Mouse (Mus musculus): Measurements from ENCODE around the gene Vps25.

Gene Vps25

GRCm38 (mm10) chr11:101245855-101246701, 7.4 kb upstream of the Vps25 start, which contains the start of gene Ramp2:
TSS of gene Ramp2 (plus strand) at chr11:101246028.
- peak; percentile 90 for DNase-seq

GRCm38 (mm10) chr11:101246702-101247012, 6.8 kb upstream of the Vps25 start:
- DNase-seq, result no peak

GRCm38 (mm10) chr11:101247521-101248030, 5.9 kb upstream of the Vps25 start:
- DNase-seq, result no peak

GRCm38 (mm10) chr11:101248258-101248994, 5.1 kb upstream of the Vps25 start:
- peak; percentile 80 for DNase-seq

GRCm38 (mm10) chr11:101251031-101251430, 2.5 kb upstream of the Vps25 start:
- DNase-seq, result no peak

DNA sequence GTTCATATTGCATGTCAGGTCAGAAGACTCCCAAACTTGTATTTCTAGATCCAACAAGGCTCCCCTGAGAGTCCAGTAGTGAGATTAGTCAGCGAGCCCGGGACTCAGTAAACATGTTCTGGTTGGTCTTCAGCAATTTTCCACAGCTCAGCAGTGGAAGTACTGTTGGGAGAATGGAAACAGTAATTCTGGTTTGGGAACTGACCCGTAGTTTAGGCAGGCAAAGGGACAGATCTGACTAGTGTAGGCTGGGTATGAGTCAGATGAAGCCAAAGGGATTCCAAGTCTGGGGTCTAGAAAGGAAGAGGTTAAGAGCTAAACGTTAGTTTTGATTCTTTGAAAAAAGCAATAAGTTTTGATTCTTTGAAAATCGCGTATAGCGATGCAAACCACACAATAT, 566 bp upstream of the Vps25 start:
- DNase-seq, result no peak

DNA sequence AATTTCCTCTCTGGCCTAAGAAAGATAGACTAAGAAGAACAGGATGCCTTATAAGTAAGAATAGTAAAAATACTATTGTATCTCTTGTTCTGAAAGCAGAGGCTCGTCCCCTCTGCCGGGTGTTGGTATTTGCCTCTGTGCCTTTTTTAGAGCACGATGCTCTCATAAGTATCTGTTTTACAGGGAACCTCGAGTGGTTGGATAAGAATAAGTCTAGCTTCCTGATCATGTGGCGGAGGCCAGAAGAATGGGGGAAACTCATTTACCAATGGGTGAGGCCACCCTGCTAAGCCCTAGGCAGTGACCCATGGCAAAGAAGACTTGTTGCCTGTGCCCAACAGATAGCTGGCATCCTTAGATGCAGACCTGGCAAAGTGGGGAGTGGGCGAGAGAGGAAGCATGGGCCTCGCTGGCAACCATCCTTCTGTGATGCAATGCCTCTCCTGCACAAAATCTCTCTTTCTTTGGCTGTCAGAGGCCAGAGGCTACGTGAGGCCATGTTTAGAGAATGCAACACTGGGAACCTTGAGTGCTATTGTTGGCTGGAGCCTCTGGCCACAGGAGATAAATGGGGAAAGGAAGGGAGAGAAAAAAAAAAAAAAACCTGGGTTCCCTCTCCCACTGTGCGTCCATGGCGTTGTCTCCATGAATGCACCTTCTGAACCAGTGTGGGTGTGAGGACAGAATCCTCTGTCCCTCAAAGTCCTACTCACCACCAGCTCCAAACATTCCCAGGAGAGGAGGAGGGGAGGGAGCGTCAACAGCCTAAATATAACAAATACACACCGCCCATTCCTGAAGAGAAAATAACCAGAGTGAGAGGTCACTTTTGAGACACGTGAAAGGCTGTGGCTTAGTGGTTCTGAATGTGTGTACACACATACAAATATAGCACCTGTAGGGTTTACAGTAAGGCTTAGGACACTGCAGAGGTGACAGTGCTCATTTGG, 2.6 kb downstream of the Vps25 start:
- no peak for DNase-seq

- no peak for DNase-seq
These were observed 5.8 kb downstream of the Vps25 start for GRCm38 (mm10) chr11:101259261-101259712.

DNA sequence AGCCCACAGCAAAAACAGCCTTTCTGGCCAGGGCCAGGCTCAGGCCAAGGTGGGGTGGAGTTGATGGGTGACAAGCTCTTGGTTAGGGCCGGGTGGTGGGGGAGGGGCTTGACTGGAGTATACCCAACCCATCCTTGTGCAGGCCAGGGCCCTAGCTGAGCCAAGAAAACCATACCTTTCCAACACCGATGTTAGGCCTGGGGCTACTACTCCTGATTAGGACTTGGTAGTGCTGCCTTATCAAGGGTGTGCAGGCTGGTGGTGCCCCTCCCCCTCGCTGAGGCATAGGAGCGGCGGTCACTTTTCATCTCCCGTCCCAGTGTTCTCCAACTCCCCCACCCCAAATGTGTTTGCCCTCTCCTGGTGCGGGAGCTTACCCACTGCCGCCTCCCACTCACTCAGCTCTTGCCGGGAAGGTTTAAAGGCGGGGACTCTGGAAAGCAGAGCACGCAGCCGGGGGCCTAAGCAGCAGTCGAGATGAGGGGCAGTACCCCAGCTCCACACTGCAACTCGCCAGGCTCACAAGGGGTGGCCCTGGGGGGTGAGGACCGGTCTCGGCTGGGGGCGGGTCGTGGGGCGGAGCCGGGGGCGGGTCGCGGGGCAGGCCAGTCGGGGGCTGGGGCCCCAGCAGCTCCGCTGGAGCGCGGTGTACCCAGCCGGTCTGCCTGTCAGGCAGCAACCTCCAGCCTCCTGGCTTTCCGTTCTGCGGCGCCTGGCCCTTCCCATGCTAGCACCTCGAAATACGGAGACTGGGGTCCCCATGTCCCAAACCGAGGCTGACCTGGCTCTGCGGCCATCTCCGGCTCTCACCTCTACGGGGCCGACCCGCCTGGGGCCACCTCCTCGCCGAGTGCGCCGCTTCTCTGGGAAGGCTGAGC, 6.7 kb downstream of the Vps25 start, which contains the start of gene Wnk4:
Gene Wnk4 (plus strand): TSS at position 620 of the 878 bp plus-strand sequence.
- DNase-seq, result peak; percentile 61

GRCm38 (mm10) chr11:101260826-101261380, 7.4 kb downstream of the Vps25 start:
- DNase-seq, result no peak

GRCm38 (mm10) chr11:101262272-101262967, 8.9 kb downstream of the Vps25 start:
- no peak for DNase-seq

DNA sequence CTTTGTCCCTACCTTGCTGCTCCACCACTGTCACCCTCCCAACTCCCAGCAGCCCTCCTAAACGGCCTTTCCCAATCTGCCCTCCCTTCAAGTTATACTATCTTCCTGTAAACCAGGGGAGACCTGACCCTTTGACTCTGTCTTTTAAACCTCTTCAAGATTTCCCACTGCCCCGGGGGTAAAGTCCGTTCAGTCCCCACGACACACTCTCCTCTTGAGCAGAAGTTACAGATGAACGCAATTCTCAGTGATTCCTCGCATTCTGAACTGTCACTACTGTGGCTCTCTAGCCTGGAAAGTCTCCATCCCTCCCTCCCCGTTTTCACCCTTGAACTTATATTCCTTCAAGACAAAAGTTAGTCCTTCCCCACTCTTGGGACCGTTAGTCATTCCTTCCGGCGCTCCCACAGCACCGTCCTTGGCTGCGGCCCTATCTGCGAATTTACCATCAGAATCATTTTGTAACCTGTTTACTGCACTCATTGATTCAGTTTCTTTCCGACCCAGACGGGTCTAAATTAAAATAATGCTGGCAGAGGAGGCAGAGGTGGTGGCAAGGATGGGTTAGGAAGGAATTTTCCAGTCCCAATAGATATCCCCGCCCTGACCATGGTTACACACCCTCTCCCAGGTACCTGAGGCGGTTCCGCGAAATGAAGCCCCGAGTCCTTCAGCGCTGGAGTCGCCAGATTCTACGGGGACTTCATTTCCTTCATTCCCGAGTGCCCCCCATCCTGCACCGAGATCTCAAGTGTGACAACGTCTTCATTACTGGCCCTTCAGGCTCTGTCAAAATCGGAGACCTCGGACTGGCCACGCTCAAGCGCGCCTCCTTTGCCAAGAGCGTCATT, 9.9 kb downstream of the Vps25 start:
- no peak for DNase-seq

DNA sequence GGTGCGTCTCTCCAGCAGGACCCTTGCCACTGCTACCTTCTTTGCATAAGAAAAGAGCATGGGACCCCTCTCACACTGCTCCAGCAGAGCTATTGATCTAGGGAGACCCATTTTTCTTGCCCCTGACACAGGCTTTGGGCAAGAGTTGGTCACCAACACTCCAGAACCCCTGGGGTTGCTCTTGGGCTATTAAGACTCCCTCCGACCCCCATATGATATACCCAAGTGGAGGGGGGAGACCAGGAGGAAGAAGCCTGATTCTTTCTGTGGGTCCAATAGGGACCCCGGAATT, 10.4 kb downstream of the Vps25 start:
- DNase-seq, result no peak

- no peak for DNase-seq
These were observed 11.5 kb downstream of the Vps25 start for GRCm38 (mm10) chr11:101264954-101265471.

DNA sequence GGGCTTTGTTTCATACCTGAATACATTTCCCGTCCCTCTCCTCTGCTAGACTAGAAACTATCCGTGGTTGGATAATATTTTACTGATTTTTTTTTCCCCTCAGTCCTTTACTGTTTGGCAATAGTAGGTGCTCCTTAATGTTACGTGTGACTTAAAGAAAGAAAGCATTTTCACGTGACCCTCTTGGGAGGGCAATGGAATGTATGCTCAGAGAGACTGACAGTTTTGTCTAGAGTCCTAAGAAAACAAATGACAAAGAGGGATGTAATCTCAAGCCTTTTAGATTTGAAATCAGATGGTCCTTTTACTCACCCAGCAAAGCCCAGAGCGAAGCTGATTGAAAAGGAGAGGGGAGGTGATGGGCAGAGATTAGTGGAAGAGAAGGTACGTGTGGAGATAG, 12.4 kb downstream of the Vps25 start:
- DNase-seq, result no peak

DNA sequence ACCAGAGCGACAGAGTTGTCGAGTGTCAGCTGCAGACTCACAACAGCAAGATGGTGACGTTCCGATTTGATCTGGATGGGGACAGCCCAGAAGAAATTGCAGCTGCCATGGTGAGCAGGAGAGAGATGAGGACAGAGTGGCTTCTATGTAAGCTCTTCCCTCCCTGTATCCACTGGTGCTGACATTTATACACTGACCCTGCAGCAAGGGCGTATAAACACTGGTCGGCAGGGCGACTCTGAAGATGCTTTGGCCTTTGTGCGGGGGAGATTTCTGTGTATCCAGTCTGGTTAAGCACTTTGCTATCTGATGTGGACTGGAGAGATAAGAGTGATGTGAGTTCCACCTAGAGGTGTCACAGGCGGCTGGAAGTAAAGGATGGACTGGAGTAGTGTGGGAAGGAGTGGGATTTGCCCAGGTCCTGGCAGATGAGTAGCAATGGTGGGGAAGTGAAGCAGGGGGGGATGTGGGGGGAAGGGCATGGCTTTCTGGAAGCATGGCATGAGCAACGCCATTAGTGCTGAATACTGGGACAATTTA, 16.1 kb downstream of the Vps25 start:
- no peak for DNase-seq

GRCm38 (mm10) chr11:101272446-101272845, 18.9 kb downstream of the Vps25 start:
- DNase-seq, result no peak

DNA sequence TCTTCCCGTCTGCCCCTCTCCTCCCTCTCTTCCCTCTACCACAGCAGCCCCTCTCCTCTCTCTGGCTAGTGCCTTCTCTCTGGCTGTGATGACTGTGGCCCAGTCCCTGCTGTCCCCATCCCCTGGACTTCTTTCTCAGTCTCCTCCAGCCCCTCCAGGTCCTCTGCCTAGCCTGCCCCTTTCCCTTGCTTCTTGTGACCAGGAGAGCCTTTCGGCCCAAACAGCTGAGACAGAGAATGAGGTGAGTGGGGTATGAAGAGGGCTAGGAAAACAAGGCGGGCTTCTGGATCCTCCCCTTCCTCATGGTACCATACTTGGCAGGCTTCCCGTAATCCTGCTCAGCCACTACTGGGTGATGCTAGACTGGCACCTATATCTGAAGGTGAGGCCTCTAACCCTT, 21.8 kb downstream of the Vps25 start:
- no peak for DNase-seq

- DNase-seq, result no peak
These were observed 23.0 kb downstream of the Vps25 start for GRCm38 (mm10) chr11:101276319-101277070.
